Mouse (Mus musculus) layer of hippocampus, postnatal 25 days (tissue): ENCODE results near the gene Nr0b2. TPM values are rescaled to one million over a fixed set of nuclear protein-coding genes. Genes with fewer than 3 reads are reported as not detected.

Experiments used
- DNase-seq, 2 experiments: peaks; one replicate each; pipeline ENCODE4 v3.0.0; 2022; ENCODE audit warnings: mixed read lengths in 2 of 2, low spot score in 1 of 2; ENCODE audit errors: extremely low spot score in 1 of 2
- total RNA-seq, 2 experiments: library from RNA; stranded (reverse); gene quantifications; 2 replicates each; pipeline ENCODE4 v1.2.3; 2021

The Nr0b2 gene
- total RNA-seq, 2 experiments from 2014 or later: not detected

DNA sequence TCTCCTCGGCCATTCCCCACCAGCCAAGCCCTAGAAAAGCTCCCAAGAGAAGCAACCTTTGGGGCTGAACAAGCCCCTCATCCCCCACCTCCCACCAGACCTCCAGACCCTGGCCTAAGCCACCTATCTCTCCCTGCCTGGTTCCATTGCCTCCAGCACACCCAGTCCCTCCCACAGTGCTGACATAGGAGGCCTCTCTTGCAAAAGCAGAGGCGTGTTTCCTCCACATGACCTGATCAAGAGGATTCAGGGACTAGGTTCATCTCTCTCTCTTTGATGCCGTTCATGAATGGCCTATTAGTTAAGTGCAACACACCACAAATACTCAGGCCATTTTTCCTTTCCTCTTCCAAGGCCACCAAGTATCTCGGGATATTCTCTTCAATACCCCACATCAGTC, 6.7 kb downstream of the Nr0b2 start:
- no peak for DNase-seq

- no peak for DNase-seq
Observed at GRCm38 (mm10) chr4:133561622-133562021, 8.4 kb downstream of the Nr0b2 start.

DNA sequence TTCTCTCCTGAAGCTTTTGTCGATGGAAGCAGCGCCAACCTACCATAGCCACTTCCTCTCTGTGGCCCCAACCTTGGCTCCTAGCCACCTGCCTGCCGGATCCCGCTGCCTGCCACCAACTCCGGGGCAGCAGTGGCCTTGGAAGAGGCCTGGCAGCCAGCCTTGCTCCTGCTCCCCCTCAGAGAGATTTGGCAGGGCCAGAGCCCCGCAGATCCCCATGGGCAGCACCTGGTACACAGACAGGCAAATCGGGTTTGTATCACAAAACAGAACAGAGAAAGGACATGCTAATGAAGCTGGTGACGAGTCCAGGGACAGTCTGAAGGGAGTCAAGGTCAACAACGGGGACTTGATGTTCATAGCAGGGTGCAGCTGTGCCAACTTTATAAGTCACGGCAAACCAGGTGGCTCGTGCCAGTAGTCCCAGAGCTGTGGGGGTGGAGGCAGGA, 10.0 kb downstream of the Nr0b2 start:
- no peak for DNase-seq

DNA sequence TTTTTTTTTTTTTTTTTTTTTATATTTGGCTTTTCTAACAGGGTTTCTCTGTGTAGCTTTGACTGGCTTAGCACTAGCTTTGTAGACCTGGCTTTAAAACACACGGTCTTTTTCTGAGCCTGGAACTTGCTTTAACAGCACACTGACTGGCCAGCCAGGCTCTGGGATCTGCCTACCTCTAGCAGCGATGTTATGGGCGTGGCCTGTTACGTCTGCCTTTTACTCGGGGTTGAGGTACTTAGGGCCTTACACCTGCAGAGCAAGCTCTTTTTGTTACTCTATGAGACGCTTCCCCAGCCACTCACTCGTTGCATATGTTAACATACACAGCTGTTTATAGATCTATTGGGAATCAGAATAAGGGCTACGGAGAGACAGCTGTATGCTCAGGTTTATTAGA, 14.1 kb downstream of the Nr0b2 start:
- no peak for DNase-seq

DNA sequence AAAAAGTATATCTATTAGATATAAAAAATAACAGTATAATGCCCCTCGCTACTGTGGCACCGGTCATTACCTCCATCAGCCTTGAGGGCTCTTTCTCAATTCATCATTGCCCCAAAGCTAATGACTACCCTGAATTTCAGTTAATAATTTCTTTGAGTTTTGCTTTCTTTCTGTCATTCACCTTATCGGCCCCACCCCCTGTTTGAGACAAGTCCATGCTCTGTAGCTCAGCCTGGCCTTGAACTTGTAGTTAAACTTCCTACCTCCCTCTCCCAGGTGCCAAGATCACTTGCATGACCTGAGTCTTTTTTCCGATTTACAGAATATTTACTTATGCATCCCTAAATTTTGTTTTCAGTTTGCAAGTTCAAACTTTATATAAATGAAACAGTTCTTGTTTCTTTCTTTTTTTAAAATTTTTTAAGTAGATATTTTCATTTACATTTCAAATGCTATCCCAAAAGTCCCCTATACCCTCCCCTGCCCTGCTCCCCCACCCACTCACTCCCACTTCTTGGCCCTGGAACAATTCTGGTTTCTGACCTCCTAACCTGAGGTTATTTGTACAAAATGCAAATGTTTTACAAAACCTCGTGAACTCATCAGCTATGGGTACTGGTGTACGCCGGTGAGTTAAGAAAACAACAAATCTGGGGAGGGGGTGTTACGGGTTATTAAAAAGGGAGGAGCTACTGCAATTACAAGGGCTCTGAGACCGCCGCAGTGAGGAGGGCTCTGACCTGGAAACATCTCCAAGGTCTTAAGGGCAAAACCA, 16.3 kb downstream of the Nr0b2 start:
- no peak for DNase-seq

DNA sequence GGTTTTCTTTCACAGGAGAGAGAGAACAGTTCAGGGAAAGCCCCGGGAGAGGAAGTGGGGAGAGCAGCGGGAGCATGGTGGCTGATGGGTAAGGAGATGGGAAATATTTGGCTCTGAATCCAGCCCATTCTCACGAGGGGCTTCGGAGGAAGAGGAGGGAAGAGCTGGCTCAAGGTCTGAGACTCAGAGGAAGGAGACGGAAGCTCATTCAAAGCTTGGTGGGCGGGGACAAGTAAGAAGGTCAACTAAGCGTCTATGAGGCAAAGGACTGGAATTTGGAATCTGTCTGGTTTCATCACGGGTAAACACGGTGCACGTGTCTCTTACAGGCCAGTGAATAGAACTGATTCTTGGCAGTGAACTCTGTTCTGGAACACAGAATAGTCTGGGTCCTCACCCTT, 16.9 kb downstream of the Nr0b2 start:
- no peak for DNase-seq

DNA sequence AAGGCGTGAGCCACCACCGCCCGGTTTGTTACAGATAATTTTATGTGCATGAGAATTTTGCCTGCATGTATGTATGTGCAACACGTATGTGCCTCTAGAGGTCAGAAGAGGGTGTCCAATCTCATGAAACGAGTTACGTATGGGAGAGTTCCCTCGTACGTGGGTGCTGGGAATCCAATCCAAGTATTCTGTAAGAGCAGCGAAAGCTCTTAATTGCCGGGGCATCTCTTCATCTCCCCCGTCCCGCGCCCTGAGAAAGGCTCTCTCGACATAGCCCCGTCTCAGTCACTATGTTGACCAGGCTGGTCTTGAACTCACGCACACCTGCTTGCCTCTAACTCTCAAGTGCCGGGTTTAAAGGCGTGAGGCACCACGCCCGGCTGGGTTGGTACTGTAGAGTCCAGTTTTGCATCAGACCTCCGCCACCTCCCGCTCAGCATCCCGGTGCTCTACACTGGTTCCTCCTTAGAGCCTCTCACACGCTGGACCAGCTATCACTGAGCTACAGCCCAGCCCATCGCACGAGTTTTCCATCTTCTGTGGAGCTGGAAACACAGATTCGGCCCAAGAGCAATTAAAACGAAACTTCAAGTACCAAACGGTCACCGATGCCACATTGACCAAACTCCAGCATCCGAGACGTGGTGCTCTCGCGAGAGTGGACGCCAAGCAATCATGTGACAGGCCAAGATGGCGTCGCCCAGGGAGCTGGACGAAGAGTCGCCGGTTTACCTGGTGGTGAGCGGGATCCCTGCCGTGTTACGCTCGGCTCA, 21.1 kb downstream of the Nr0b2 start, which contains the start of gene Gpatch3:
Gpatch3 (plus strand) TSS at position 676 of the 773 bp plus-strand sequence.
- peak; percentile 81 to 88 for DNase-seq

GRCm38 (mm10) chr4:133574843-133575202, 21.6 kb downstream of the Nr0b2 start:
- peak in 1 of 2 experiments; percentile 10 for DNase-seq

DNA sequence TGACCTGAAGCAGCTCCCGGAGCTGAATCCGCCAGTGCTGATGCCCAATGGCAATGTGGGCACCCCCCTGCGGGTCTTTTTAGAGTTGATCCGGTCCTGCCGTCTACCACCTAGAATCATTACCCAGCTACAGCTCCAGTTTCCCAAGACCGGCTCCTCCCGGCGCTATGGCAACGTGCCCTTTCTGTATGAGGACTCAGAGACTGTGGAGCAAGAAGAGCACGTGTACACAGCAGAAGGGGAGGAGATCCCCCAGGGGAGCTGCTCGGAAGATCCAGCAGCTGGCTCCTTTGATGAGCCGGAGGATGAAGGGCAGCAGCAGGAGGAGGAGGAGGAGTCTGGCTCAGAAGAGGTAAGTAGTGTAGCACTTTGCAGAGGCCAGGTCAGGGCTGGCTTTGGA, 24.8 kb downstream of the Nr0b2 start:
- no peak for DNase-seq

- no peak for DNase-seq
Observed at GRCm38 (mm10) chr4:133583690-133584058, 30.5 kb downstream of the Nr0b2 start.

GRCm38 (mm10) chr4:133584059-133584951, 31.1 kb downstream of the Nr0b2 start, which contains the start of gene Gpn2:
Gpn2 (plus strand) TSS chr4:133584362.
- DNase-seq: peak; percentile 57 to 73

- DNase-seq: peak; percentile 54 to 73
Observed at GRCm38 (mm10) chr4:133592570-133592969, 39.4 kb downstream of the Nr0b2 start.

DNA sequence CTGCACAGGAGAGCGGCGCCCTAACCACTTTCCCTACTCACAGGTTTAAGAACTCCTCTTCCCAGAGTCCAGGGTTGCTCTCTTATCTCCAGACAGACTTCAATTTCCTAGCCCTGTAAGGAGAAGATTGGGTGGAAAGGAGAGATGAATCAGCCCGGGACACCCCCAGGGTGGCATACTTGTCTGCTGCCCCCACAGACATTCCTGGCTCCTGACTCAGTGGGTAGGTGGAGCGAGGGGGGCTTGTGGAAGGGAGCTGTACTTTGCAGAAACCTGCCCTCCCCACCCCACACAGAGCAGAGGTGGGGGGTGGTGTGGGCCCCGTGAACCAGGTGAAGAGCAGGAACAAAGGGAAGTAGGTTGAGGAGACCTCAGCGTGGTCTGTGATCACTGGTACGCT, 42.4 kb downstream of the Nr0b2 start:
- DNase-seq: no peak

DNA sequence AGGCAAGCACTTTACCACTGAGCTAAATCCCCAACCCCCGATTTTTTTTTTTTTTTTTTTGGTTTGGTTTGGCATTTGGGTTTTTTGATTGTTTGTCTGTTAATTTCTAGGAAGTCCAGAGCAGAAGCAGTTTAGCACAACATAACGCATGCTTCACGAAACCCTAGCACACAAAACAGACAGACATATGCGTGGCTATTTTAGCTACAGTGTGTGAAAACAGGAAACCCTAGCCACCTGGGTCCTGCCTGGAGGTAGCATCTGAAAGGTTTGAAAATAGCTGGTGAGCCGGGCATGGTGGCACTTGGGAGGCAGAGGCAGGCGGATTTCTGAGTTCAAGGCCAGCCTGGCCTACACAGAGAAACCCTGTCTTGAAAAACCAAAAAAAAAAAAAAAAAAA, 42.9 kb downstream of the Nr0b2 start:
- DNase-seq: no peak

GRCm38 (mm10) chr4:133598616-133599015, 45.4 kb downstream of the Nr0b2 start:
- no peak for DNase-seq

GRCm38 (mm10) chr4:133599116-133599515, 45.9 kb downstream of the Nr0b2 start:
- DNase-seq: no peak

DNA sequence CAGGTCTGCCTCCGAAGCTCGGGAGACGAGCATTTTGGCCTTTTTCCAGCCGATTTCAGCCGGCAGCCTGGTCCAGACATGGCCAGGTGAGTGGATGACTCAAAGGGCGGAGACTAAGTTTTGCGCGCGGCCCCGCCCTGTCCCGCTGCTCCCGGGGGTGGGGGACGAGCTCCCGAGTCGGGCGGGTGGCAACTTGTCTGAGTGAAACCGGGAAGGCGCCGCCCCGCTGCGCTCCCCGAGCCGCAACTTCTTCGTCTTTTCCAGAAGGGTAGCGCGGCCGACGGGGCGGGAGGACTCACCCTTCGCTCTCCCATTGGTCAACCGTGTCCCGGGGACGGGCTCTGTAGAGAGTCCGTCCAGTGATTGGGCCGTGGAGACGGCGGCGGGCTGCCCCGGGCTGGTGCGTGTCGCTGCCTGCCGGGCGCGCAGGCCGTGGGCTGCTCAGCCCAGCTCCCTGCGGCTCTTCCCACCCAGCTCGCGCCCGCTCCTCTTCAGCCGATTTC, 46.4 kb downstream of the Nr0b2 start:
- DNase-seq: peak; percentile 55 to 64

DNA sequence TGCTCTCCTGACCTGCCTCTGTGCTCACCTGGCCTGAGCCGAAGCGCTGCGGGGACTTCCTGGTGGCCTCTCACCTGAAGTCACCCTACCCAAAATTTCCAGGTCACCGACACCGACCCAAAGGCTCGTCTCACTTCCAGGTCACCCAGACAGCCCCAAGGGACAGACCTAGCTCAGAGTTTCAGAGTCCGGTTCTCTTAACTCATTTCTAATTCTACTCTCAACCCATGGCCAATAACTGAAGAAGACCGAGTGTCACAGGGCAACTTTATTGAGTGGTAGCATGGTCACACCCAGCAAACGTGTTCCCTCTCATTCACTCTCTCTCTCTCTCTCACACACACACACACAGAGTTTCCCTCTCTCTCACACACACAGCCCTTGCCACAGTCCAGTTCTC, 47.1 kb downstream of the Nr0b2 start:
- DNase-seq: no peak

DNA sequence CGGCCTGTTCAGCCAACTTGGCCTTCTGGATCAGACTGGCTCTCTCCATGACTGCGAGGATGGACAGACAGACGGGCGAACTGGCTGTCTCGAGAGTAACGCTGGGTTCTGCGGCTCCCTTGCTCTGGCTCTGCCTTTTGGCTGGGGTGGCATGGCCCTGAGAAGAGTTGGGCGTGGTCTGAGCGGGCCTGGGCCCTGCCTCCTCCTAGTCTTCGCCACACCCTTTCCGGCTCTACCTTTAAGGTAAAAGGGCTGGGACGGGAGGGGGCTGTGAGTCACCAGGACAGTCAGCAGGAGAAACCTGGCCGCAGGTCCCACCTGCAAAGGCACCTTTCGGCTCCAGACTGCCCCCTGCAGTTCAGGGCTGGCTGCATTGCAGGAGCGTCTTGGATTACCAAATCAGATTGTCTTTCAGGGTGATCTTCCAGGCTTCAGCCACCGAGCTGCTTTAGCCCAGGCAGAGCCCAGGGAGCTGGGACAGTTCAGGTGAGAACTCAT, 48.6 kb downstream of the Nr0b2 start, which contains the start of gene Sfn:
Sfn (minus strand) TSS at position 448 of the 498 bp plus-strand sequence.
- no peak for DNase-seq

- no peak for DNase-seq
Observed at GRCm38 (mm10) chr4:133603056-133603455, 49.9 kb downstream of the Nr0b2 start.
